Mouse (Mus musculus) ES-E14 (cell line): ENCODE data around the gene Zfp827.

ENCODE experiments used
- CHD2 ChIP-seq: IDR thresholded peaks from 2 replicates; pipeline ENCODE4 v1.6.1; 2014; ENCODE audit warnings: mild to moderate bottlenecking, low read depth, low read length, inconsistent platforms
- HCFC1 ChIP-seq: IDR thresholded peaks from 2 replicates; pipeline ENCODE4 v1.6.1; 2012; ENCODE audit warnings: low read length, inconsistent platforms, borderline replicate concordance; ENCODE audit not compliant: insufficient read depth
- MAFK ChIP-seq: IDR thresholded peaks from 2 replicates; pipeline ENCODE4 v1.6.1; 2014; ENCODE audit warnings: mild to moderate bottlenecking, low read depth, low read length, inconsistent platforms; ENCODE audit not compliant: insufficient read depth
- ZNF384 ChIP-seq: IDR thresholded peaks from 2 replicates; pipeline ENCODE4 v1.6.1; 2012; ENCODE audit warnings: low read depth, low read length, inconsistent platforms

GRCm38 (mm10) chr8:79155556-79156161, 127.4 kb downstream of the Zfp827 start:
- no peak for TF ChIP-seq MAFK
- no peak for TF ChIP-seq ZNF384
- TF ChIP-seq HCFC1 = no peak
- no peak for TF ChIP-seq CHD2
